In the genomic region with DNA sequence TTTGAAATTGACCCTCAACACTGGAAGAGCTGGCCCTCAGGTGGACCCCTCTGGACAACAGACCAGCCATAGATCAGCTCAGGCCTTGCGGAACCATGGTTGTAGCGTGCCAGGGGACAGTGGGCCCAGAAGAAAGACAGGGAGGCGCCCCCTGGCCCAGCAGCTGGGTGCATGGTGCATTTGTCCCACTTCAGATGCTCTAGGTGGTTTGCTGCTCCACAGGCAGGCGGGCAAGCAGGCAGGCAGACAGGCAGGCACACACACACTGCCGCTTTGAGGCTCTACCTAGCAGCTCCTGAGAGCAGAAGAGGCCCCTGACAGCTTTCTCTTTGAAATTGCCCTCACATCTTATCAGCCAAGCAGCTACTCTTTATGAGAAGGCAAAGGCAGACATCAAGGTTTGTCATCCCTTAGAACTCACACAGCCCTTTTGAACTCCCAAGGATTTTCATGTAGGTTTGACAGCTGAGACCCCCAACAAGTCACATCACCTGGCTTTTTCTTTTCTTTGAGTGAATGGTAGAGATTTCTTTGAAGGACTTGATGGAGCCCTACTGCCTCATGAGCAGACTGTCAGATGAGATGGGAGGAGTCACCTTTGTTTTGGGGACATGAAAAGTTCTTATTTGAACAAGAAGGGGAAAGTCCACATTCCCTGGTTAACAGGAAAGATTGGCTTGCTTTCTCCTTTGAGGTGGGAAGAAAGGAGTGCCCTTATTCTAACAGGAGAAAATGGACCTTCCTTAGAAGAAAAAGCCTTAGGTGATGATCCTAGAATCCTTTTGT, we compare ENCODE assay signal across 10 mouse cellular contexts. TPM values are rescaled to one million over a fixed set of nuclear protein-coding genes. Genes with fewer than 3 reads are reported as not detected.
DNase-seq lines count a peak whose midpoint lies in the region; ATAC-seq and TF ChIP-seq lines count a peak whose summit lies in the region.
"Had no signal": no experiment of that assay in that cellular context is flagged by ENCODE, and none has a peak within 500 bp of the region (broad histone marks: within the 10 kb centered on the region; RNA-seq: fewer than 3 reads in every experiment).

No protein-coding gene starts in this region.

- WGBS in forebrain, postnatal 0 days, result 77% methylated on average over 5 of the region's 5 CpGs
- 82% methylated on average over 5 of the region's 5 CpGs for WGBS in forebrain, embryonic 15.5 days
- WGBS in spleen, adult 2 months, result 68% methylated on average over 5 of the region's 5 CpGs
- 68% methylated on average over 5 of the region's 5 CpGs for WGBS in midbrain, embryonic 16.5 days

- no peaks in the 10 kb centered on the region for H3K27me3 ChIP-seq in forebrain, postnatal 0 days (ENCODE audit: insufficient read depth, low read length)
- H3K27me3 ChIP-seq in forebrain, embryonic 15.5 days, result no peaks in the 10 kb centered on the region
- no peaks in the 10 kb centered on the region for H3K27me3 ChIP-seq in spleen, adult 2 months (ENCODE audit: control insufficient read depth, insufficient read depth, low read length)
- no peaks in the 10 kb centered on the region for H3K27me3 ChIP-seq in midbrain, embryonic 16.5 days (ENCODE audit: control insufficient read depth, insufficient read depth, low read depth, low read length)
- H3K27me3 ChIP-seq: neural tube, embryonic 12.5 days had no signal

- TF ChIP-seq POLR2A in spleen, adult 2 months (IDR thresholded peaks at IDR 0.05; ENCODE audit: low read depth, low read length), result no peak

- no peaks in the 10 kb centered on the region for H3K36me3 ChIP-seq in forebrain, postnatal 0 days (ENCODE audit: insufficient read depth)
- H3K36me3 ChIP-seq in forebrain, embryonic 15.5 days, result no peaks in the 10 kb centered on the region
- no peaks in the 10 kb centered on the region for H3K36me3 ChIP-seq in spleen, adult 2 months (ENCODE audit: control insufficient read depth, insufficient read depth, low read length)
- H3K36me3 ChIP-seq in midbrain, embryonic 16.5 days (ENCODE audit: control insufficient read depth, insufficient read depth, low read length), result no peaks in the 10 kb centered on the region
- H3K36me3 ChIP-seq: neural tube, embryonic 12.5 days had no signal

- H3K9ac ChIP-seq in forebrain, postnatal 0 days, result no peak overlapping the region
- H3K9ac ChIP-seq in forebrain, embryonic 15.5 days (replicated peaks), result no peak overlapping the region
- H3K9ac ChIP-seq in midbrain, embryonic 16.5 days (ENCODE audit: low read depth, low read length), result no peak overlapping the region
- H3K9ac ChIP-seq: neural tube, embryonic 12.5 days had no signal

- intact Hi-C loops in gastrocnemius, postnatal 14 days (cut with DNase I; ENCODE audit: low total_unique reads), result no loop called here

- ATAC-seq in forebrain, postnatal 0 days, result peak; percentile 60
- ATAC-seq in forebrain, embryonic 15.5 days (replicated peaks), result no peak
- peak; percentile 67 for ATAC-seq in midbrain, embryonic 16.5 days

- no peak overlapping the region for H3K27ac ChIP-seq in forebrain, postnatal 0 days (ENCODE audit: low read depth, low read length)
- H3K27ac ChIP-seq in forebrain, embryonic 15.5 days (replicated peaks), result no peak overlapping the region
- peak overlapping the region; percentile 70 for H3K27ac ChIP-seq in spleen, adult 2 months (ENCODE audit: insufficient read depth, low read length)
- H3K27ac ChIP-seq in midbrain, embryonic 16.5 days (ENCODE audit: low read length), result 0 out of 2 replicates have a peak overlapping the region, but pooled peaks have one; percentile 8
- H3K27ac ChIP-seq: layer of hippocampus, adult 2 months; neural tube, embryonic 12.5 days had no signal

- no peak for DNase-seq in forebrain, postnatal 0 days
- no peak for DNase-seq in spleen, adult 2 months (ENCODE audit: low read depth in 1 of 2, low spot score in 2 of 2)
- DNase-seq in spleen, postnatal 4 days (ENCODE audit: low spot score in 2 of 2), result no peak
- no peak for DNase-seq in right cerebral cortex, postnatal 10 days (ENCODE audit: low spot score in 2 of 2)
- no peak for DNase-seq in gastrocnemius, postnatal 14 days
- no peak for DNase-seq in adrenal gland, postnatal 36 days

- TF ChIP-seq CTCF in forebrain, postnatal 0 days (IDR thresholded peaks at IDR 0.05; ENCODE audit: low read depth), result no peak
- TF ChIP-seq CTCF in spleen, adult 2 months (IDR thresholded peaks at IDR 0.05; ENCODE audit: extremely low read depth, insufficient read depth, insufficient read length, insufficient replicate concordance), result no peak

- no peaks in the 10 kb centered on the region for H3K9me3 ChIP-seq in forebrain, postnatal 0 days (ENCODE audit: low read length)
- no peaks in the 10 kb centered on the region for H3K9me3 ChIP-seq in forebrain, embryonic 15.5 days
- no peaks in the 10 kb centered on the region for H3K9me3 ChIP-seq in midbrain, embryonic 16.5 days (replicated peaks; ENCODE audit: control insufficient read depth, low read length, poor library complexity, severe bottlenecking)
- H3K9me3 ChIP-seq: neural tube, embryonic 12.5 days had no signal

- H3K4me2 ChIP-seq in forebrain, postnatal 0 days (ENCODE audit: low read depth), result no peak overlapping the region
- no peak overlapping the region for H3K4me2 ChIP-seq in forebrain, embryonic 15.5 days (replicated peaks)
- H3K4me2 ChIP-seq in midbrain, embryonic 16.5 days (ENCODE audit: low read length), result no peak overlapping the region
- H3K4me2 ChIP-seq: neural tube, embryonic 12.5 days had no signal

- no peaks in the 10 kb centered on the region for H3K4me1 ChIP-seq in forebrain, postnatal 0 days (ENCODE audit: insufficient read depth)
- H3K4me1 ChIP-seq in forebrain, embryonic 15.5 days, result peaks cover 12% of the 10 kb centered on the region
- peaks cover 4% of the 10 kb centered on the region for H3K4me1 ChIP-seq in spleen, adult 2 months (ENCODE audit: control insufficient read depth, insufficient read depth, insufficient read length)
- no peaks in the 10 kb centered on the region for H3K4me1 ChIP-seq in midbrain, embryonic 16.5 days (ENCODE audit: control insufficient read depth, insufficient read depth, low read length)
- H3K4me1 ChIP-seq: neural tube, embryonic 12.5 days had no signal

- no peak overlapping the region for H3K4me3 ChIP-seq in forebrain, postnatal 0 days (ENCODE audit: low read depth, low read length)
- H3K4me3 ChIP-seq in forebrain, embryonic 15.5 days, result no peak overlapping the region
- no peak overlapping the region for H3K4me3 ChIP-seq in spleen, adult 2 months (ENCODE audit: extremely low read depth, insufficient read depth, insufficient read length)
- no peak overlapping the region for H3K4me3 ChIP-seq in midbrain, embryonic 16.5 days (ENCODE audit: low read depth, low read length)
- H3K4me3 ChIP-seq: layer of hippocampus, adult 2 months; neural tube, embryonic 12.5 days had no signal

RNA-seq across cellular contexts. Expression of a gene that starts 21.4 kb away (rescaled TPM):
- 13.2 and 16.0 TPM in 2 replicates for total RNA-seq in forebrain, postnatal 0 days (2014; rRNA removed)
- 3.4 and 5.1 TPM in 2 replicates for polyA plus RNA-seq in forebrain, postnatal 0 days (2015; fragmentation: Nextera tagmentation; extraction: Ambion mirVana)
- polyA plus RNA-seq in forebrain, embryonic 15.5 days (2015; fragmentation: Nextera tagmentation; extraction: Ambion mirVana), result 10.2 and 10.4 TPM in 2 replicates
- 5.9 and 8.2 TPM in 2 replicates for polyA plus RNA-seq in spleen, adult 2 months (2012; rRNA removed)
- 9.4 and 9.6 TPM in 2 replicates for polyA plus RNA-seq in midbrain, embryonic 16.5 days (2015; fragmentation: Nextera tagmentation; extraction: Ambion mirVana)
- total RNA-seq in gastrocnemius, postnatal 14 days (2021), result 1 to 10 TPM; 2.6 to 2.9 TPM
- total RNA-seq in adrenal gland, postnatal 36 days (2021), result 1 to 10 TPM; 9.1 to 9.7 TPM

Comparison
In these comparisons a context has a peak if more than half of its experiments do, and no peak if none do; other contexts are left out.
1. H3K27ac ChIP-seq: peak in spleen, adult 2 months (single experiment) and midbrain, embryonic 16.5 days (single experiment); none in forebrain, postnatal 0 days (single experiment) and forebrain, embryonic 15.5 days (single experiment).